Mouse (Mus musculus): ENCODE measurements around the gene Aff1.

DNA sequence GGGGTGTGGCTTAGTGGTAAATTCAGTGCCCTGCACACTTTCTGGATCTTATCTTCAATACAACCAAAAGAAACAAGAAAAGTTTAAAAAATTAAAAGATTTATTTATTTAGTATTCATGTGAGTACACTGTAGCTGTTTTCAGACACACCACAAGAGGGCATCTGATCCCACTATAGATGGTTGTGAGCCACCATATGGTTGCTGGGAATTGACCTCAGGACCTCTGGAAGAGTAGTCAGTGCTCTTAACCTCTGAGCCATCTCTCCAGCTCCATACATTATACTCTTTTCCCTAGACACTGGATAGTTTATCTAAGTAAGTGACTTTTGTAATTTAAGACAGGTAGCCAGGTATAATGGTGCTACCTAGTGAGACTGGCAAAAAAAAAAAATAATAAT is 1.0 kb upstream of the Aff1 start:
- TF ChIP-seq CTCF (IDR thresholded peaks at IDR 0.05; ENCODE audit: low read depth, low read length) (no peak), POLR2A (IDR thresholded peaks at IDR 0.05; ENCODE audit: insufficient read depth, low read length) (no peak), EP300 (IDR thresholded peaks at IDR 0.05; ENCODE audit: insufficient read depth, low read depth, low read length) (no peak)
